Mouse (Mus musculus): Measurements from ENCODE around the gene Frmd6. TPM values are rescaled to one million over a fixed set of nuclear protein-coding genes. Genes with fewer than 3 reads are reported as not detected.

Gene Frmd6
- total RNA-seq, 2 experiments from 2014 or later, result 47.7 to 62.4 TPM

DNA sequence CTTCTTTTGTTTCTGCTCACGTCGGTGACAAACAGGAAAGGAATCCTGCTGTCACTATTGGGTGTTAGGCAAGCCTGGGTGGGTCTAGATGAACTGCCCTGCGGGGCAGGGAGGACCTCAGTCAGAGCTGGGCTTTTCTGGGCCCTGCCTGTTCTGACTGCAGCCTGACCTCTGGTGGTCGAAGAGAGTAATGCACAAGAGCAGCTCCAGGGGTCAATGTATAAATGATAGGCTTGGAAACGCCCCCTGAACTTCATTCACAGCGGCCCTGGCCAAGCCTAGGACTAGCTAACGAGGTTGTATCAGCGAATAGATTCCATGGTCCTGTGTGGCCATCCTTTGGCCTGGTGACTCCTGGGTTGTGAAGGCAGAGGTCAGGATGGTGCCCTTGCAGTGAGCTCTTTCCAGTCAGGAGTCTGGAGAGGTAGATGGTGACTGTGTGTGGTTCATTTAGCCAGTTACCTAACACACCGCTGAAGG lies 85.0 kb downstream of the Frmd6 start:
- peak; percentile 70 to 75 for DNase-seq (ENCODE audit: extremely low spot score in 1 of 2, low spot score in 2 of 2)
- intact Hi-C loops (cut with DNase I), result loop anchor here (5.0 to 10.0 kb wide), 3 partner anchors 208 to 675 kb away; partner anchors contain the start of gene Pygl
- H3K27ac ChIP-seq, result no peak overlapping the region
- H3K4me3 ChIP-seq, result no peak overlapping the region
- TF ChIP-seq CTCF (IDR thresholded peaks at IDR 0.05), result peak; percentile 97

- Histone ChIP-seq H3K27ac (no peak overlapping the region), H3K4me3 (no peak overlapping the region)
- peak; percentile 95 for TF ChIP-seq CTCF (IDR thresholded peaks at IDR 0.05)
- intact Hi-C loops (cut with DNase I), result loop anchor here (1.0 to 10.0 kb wide), 5 partner anchors 82 to 676 kb away; partner anchors contain the start of gene Pygl
- peak; percentile 75 to 84 for DNase-seq (ENCODE audit: extremely low spot score in 1 of 2, low spot score in 2 of 2)
Observed at GRCm38 (mm10) chr12:70911029-70911428, 85.7 kb downstream of the Frmd6 start.

- intact Hi-C loops (cut with DNase I), result loop anchor here (1.0 to 10.0 kb wide), 5 partner anchors 83 to 677 kb away; partner anchors contain the start of gene Pygl
Observed at GRCm38 (mm10) chr12:70911676-70912379, 86.5 kb downstream of the Frmd6 start.

DNA sequence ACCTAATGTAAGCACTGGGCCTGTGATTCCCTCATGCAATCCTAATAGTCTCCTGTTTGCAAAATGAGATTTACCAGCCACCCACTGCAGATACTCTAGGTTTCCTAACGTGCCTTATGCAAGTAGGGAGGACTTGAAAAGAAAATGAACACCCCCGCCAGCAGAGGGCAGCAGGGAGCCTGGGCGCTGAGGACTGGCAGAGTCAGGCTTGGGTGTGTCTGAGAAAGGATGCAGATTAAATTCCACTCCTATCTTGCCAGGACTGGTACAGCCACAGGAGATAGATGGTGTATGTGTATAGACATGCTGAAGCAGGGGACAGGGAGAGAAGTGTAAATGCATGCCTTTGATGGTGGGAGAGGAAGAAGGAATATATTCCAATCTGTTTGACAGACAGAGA lies 88.1 kb downstream of the Frmd6 start:
- Histone ChIP-seq H3K27ac (no peak overlapping the region), H3K4me3 (no peak overlapping the region)
- intact Hi-C loops (cut with DNase I), result loop anchor here (5.0 to 10.0 kb wide), 3 partner anchors 211 to 679 kb away; partner anchors contain the start of gene Pygl
- DNase-seq (ENCODE audit: extremely low spot score in 1 of 2, low spot score in 2 of 2), result peak; percentile 52 to 70
- TF ChIP-seq CTCF (IDR thresholded peaks at IDR 0.05), result peak; percentile 76

More at GRCm38 (mm10) chr12:70911676-70912379, 86.5 kb downstream of the Frmd6 start:
- Histone ChIP-seq H3K27ac (no peak overlapping the region), H3K4me3 (no peak overlapping the region)
- DNase-seq (ENCODE audit: extremely low spot score in 1 of 2, low spot score in 2 of 2), result no peak
- TF ChIP-seq CTCF (IDR thresholded peaks at IDR 0.05), result no peak

GRCm38 (mm10) chr12:70914387-70914786 lies 89.1 kb downstream of the Frmd6 start:
- peak; percentile 67 for TF ChIP-seq CTCF (IDR thresholded peaks at IDR 0.05)
- intact Hi-C loops (cut with DNase I), result loop anchor here (5.0 to 10.0 kb wide), 3 partner anchors 212 to 680 kb away; partner anchors contain the start of gene Pygl
- Histone ChIP-seq H3K27ac (no peak overlapping the region), H3K4me3 (no peak overlapping the region)
- DNase-seq (ENCODE audit: extremely low spot score in 1 of 2, low spot score in 2 of 2), result peak; percentile 36 to 46

DNA sequence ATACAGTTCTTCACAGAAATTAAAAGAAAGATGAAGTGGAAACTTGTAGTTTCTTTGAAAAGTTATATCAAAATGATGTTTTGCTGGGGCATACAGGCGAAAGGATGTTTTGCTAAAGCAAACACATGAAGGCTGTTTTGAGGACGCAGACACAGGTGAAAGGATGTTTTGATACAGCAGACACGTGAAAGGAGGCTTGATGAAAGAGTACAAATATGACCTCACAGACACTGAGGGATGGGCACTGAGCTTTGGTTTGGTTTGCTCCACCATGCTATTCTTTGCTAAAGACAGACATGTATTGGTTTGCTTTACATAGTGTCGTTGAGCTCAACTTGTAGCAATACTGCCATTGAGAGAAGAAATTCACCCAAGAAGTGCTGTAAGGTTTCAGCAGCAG lies 104.5 kb downstream of the Frmd6 start:
- Histone ChIP-seq H3K4me3 (no peak overlapping the region), H3K27ac (no peak overlapping the region)
- DNase-seq (ENCODE audit: extremely low spot score in 1 of 2, low spot score in 2 of 2), result no peak
- intact Hi-C loops (cut with DNase I), result no loop called here
- no peak for TF ChIP-seq CTCF (IDR thresholded peaks at IDR 0.05)

- H3K4me3 ChIP-seq, result peak overlapping the region; percentile 71
- DNase-seq (ENCODE audit: extremely low spot score in 1 of 2, low spot score in 2 of 2), result peak in 1 of 2 experiments; percentile 20
- H3K27ac ChIP-seq, result peak overlapping the region; percentile 93
- intact Hi-C loops (cut with DNase I), result no loop called here
- no peak for TF ChIP-seq CTCF (IDR thresholded peaks at IDR 0.05)
Observed at GRCm38 (mm10) chr12:70937150-70937549, 111.8 kb downstream of the Frmd6 start.

DNA sequence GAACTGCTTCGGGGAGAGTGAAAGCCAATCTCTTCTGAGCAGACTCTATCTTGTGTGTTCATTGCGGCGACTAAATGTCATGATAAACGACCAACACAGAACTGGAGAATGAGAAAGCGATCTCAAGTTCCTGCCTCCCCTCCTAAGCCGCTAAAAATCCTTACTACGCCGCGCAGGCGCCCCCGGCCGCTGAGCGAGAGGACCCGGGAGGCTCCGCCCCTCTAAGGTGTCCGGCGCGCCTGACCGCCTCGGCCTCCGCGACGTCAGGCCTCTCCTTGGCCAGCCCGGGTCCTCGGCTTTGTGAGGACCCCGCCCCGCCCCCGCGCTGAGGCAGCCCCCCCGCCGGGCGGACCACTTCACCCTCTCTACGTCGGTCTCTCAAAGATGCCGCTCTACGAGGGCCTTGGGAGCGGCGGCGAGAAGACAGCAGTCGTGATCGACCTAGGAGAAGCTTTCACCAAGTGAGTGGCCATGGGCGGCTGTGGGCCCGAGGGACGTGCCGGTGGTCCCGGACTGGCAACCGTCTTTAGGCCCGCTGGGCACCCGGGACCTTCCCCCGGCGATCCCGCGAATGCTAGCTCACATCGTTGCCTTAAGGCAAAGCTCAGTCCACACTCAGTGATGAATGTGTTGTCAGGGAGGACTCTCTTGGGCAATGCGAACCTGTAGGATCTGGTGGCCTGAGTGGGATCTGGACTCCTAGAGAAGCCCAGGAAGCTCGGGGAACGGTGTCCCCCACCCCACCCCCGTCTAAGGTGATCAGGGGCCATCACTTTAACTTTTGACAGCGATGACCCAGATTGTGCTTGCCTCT lies 112.5 kb downstream of the Frmd6 start, which contains the start of gene Actr10:
Actr10 (plus strand) TSS at position 287 of the 814 bp plus-strand sequence.
- TF ChIP-seq CTCF (IDR thresholded peaks at IDR 0.05), result no peak
- peak; percentile 92 to 93 for DNase-seq (ENCODE audit: extremely low spot score in 1 of 2, low spot score in 2 of 2)
- Histone ChIP-seq H3K4me3 (peak within 1 kb of the TSS; percentile 71), H3K27ac (peak within 1 kb of the TSS; percentile 93)
- intact Hi-C loops (cut with DNase I), result no loop called here

GRCm38 (mm10) chr12:70940806-70941205 lies 115.5 kb downstream of the Frmd6 start:
- DNase-seq (ENCODE audit: extremely low spot score in 1 of 2, low spot score in 2 of 2), result no peak
- no peak overlapping the region for H3K27ac ChIP-seq
- intact Hi-C loops (cut with DNase I), result no loop called here
- no peak for TF ChIP-seq CTCF (IDR thresholded peaks at IDR 0.05)
- no peak overlapping the region for H3K4me3 ChIP-seq

DNA sequence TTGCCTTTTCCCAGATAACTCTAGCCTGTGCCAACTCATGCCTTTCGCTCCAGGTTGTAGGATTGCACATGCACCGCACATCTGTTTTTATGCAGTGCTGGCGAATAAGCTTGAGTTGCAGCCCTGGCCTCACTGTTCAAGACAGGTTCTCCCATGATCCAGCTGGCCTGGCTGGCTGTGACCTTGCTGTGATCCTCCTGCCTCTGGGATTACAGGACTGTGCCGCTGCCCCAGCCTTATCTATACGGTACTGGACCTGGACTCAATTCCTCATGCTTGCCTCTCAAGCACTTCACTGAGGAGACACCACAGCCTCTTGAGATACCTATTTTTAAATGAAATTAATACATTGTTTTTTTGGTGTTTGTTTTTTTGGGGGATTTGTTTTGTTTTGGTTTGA lies 118.9 kb downstream of the Frmd6 start:
- intact Hi-C loops (cut with DNase I), result no loop called here
- no peak overlapping the region for H3K4me3 ChIP-seq
- no peak for TF ChIP-seq CTCF (IDR thresholded peaks at IDR 0.05)
- DNase-seq (ENCODE audit: extremely low spot score in 1 of 2, low spot score in 2 of 2), result no peak
- no peak overlapping the region for H3K27ac ChIP-seq

DNA sequence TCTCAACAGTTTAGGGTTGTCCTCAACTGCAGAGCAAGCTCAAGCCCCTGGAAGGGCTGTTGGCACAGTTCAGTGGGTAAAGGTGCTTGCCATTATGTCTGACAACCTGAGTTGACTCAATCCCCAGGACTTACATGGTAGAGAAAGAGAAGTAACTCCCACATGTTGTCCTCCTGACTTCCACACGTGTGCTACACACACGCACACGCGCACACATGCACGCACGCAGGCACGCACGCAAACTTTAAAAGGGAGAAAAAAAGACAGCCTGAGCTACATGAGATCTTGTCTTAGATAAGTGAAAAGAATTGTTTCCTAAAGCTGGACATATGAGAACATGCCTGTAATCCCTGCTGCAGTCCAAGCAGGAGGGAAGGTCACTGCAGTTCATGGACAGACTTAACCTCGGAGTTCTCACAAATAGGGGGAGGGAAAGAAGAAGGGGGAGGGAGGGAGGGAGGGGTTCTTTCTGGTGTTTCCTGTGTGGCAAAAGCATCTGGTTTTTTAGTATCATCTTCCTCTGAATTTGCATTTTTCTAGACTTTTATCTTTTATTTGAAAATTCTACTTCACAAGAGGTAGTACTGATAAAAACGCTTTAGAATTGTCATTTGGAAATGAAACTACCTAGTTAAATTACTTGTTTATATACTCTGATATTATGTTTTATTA lies 121.4 kb downstream of the Frmd6 start:
- Histone ChIP-seq H3K27ac (no peak overlapping the region), H3K4me3 (no peak overlapping the region)
- TF ChIP-seq CTCF (IDR thresholded peaks at IDR 0.05), result no peak
- intact Hi-C loops (cut with DNase I), result no loop called here
- DNase-seq (ENCODE audit: extremely low spot score in 1 of 2, low spot score in 2 of 2), result no peak

Other genes starting within 250 kb of the Frmd6 start
- gene Actr10, start 112.3 kb downstream of the Frmd6 start, total RNA-seq (2021), result 100 to 1,000 TPM; 138 to 163 TPM
- gene Psma3, start 149.1 kb downstream of the Frmd6 start, total RNA-seq (2021), result 100 to 1,000 TPM; 170 to 185 TPM
- gene Arid4a, start 190.5 kb downstream of the Frmd6 start, total RNA-seq (2021), result 10 to 100 TPM; 35.2 to 36.4 TPM

Data from left cerebral cortex, adult 2 months (tissue).